Mouse (Mus musculus): ENCODE results near the gene Jchain. TPM values are rescaled to one million over a fixed set of nuclear protein-coding genes. Genes with fewer than 3 reads are reported as not detected.
"Not testable (repeated sequence)": the region's sequence is repeated elsewhere in the genome, so short reads cannot be mapped to it uniquely, and the experiment has no call there.

Gene Jchain
- polyA plus RNA-seq, 1 experiment from 2014 or later = 0.24 TPM

DNA sequence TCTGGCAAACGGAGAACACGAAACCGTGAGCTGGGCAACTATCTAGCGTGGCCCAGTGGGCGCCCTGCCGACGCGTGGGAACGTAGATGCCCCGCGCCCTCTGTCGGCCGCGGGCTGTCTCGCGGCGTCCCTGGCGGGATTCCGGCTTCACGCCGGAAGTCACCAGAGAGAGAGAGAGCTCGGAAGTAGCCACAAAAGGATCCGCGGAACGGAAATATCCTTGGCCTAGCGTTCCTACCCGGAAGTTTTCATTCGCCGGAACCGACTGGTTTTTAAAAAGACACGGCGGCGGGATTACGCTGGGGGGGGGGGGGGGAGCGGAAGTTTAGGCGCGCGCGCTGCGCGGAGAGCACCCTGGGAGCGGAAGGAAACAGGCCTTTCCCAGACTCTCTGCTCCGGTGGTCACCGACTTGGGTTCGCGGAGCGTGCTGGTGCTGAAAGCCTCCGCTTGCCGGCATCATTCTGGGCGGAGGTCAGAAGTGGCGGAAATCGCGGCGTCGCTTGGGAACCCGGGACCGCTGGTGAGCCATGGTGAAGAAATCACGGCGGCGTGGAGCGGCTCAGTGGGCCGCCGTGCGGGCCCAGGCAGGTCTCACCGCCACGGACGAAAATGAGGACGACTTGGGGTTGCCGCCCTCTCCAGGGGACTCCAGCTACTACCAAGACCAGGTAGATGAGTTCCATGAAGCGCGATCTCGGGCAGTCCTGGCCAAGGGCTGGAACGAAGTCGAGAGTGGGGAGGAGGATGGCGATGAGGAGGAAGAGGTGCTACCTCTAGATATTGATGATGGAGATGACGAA lies 26.6 kb upstream of the Jchain start, which contains the start of gene Utp3:
TSS of gene Utp3 (plus strand) at position 377 of the 801 bp plus-strand sequence.
- no peaks in the 10 kb centered on the region for H3K9me3 ChIP-seq
- peak; percentile 98 for ATAC-seq
- H3K36me3 ChIP-seq = peaks cover 4% of the 10 kb centered on the region; the same call in 1 of the 2 replicates
- under 1% methylated on average over 74 of the region's 76 CpGs for WGBS
- peak within 1 kb of the TSS; percentile 93 for H3K4me3 ChIP-seq (replicated peaks)
- H3K9ac ChIP-seq (replicated peaks) = peak within 1 kb of the TSS; percentile 91
- H3K4me2 ChIP-seq (replicated peaks) = peak within 1 kb of the TSS; percentile 97
- H3K4me1 ChIP-seq (replicated peaks) = peaks cover 26% of the 10 kb centered on the region
- H3K27me3 ChIP-seq = no peaks in the 10 kb centered on the region
- peak within 1 kb of the TSS; percentile 88 for H3K27ac ChIP-seq

DNA sequence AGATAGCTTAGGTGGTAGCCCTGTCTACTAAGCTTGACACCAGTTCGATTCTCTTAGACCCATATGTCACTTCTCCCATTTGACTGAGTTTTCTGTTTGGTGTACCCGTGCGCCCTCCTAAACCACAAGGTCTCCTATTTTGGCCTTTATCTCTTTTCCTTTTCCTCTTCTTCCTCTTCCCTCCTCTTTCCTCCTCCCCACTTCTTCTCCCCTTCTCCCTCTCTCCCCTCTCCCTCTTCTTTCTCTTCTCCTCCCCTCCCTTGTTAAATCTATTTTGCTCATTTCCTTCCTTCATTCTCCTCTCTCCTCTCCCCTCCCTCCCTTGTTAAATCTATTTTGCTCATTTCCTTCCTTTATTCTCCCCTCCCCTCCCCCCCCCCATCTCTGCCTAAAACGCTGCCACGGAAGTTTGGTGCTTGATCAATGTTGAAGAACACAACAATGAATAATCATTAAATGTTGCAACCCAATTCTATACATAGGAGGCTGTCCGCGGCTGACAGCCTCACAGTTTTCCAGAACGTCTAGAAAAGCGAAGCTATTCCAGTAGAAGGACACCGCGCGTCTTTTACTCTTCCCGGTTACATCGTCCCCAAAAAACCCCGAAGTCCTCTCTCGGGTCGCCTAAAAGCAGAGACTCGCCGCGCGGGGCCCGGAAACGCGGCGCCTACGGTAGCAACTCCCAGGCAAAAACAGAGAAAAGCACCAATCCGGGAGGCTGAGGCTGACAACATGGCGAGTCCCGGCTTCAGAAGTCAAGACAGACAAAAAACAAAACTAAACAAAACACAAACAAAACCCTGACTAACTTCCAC lies 25.8 kb upstream of the Jchain start:
- peak overlapping the region; percentile 93 for H3K4me3 ChIP-seq (replicated peaks)
- WGBS = 8% methylated on average over 29 of the region's 29 CpGs

DNA sequence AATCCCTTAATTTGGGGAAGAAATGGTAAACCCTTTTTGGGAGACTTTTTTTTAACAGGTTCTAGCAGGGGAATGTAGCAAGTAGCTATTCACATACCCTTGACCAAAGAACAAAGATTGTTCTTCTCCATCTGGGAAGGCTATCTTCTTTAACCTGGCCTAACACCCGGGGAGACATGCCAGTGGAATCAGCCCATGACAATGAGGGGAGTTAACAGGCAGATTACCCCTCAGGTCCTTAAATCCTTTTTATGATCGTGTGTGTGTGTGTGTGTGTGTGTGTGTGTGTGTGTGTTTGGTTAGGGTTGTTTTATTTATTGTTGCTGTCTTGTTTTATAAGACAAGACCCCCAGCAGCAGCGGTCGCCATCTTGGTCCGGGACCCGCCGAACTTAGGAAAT lies 17.8 kb upstream of the Jchain start:
- no peak overlapping the region for H3K4me3 ChIP-seq (replicated peaks)
- WGBS = 81% methylated on average over 7 of the region's 7 CpGs
- no peak overlapping the region for H3K27ac ChIP-seq
- no peak overlapping the region for H3K9ac ChIP-seq (replicated peaks)
- ATAC-seq = no peak
- H3K36me3 ChIP-seq = no peaks in the 10 kb centered on the region
- H3K4me1 ChIP-seq (replicated peaks) = no peaks in the 10 kb centered on the region
- H3K4me2 ChIP-seq (replicated peaks) = no peak overlapping the region
- H3K27me3 ChIP-seq = no peaks in the 10 kb centered on the region
- H3K9me3 ChIP-seq = no peaks in the 10 kb centered on the region

More for the DNA sequence above, 25.8 kb upstream of the Jchain start:
- peaks cover 26% of the 10 kb centered on the region for H3K4me1 ChIP-seq (replicated peaks)
- no peaks in the 10 kb centered on the region for H3K9me3 ChIP-seq
- H3K9ac ChIP-seq (replicated peaks) = peak overlapping the region; percentile 76
- peak overlapping the region; percentile 88 for H3K27ac ChIP-seq
- H3K36me3 ChIP-seq = peaks cover 4% of the 10 kb centered on the region; the same call in 1 of the 2 replicates
- H3K27me3 ChIP-seq = no peaks in the 10 kb centered on the region
- ATAC-seq = peak; percentile 32
- peak overlapping the region; percentile 65 for H3K4me2 ChIP-seq (replicated peaks)

DNA sequence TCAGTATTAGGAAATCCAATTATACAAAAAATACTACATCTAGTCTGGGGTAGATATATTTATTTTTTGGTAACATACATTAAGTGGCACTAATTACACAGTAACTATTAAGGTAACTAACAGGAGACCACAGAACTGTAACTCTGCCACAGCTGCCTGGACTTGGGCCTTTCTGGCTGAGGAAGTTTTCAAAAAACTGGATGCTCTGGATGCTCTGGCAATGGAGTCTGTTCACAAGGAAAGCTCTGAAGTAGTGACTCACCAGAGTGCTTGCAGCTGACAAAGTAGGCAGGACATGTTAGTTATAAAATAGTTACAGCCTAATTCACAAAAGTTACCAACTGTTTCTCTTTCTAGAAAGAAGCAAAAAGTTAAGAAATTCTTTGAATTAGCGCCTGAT lies 16.7 kb upstream of the Jchain start:
- H3K9ac ChIP-seq (replicated peaks); H3K36me3 ChIP-seq; ATAC-seq; H3K27ac ChIP-seq; H3K27me3 ChIP-seq; H3K9me3 ChIP-seq; H3K4me2 ChIP-seq (replicated peaks); H3K4me1 ChIP-seq (replicated peaks); H3K4me3 ChIP-seq (replicated peaks): not testable (repeated sequence)
- WGBS = 94% methylated on average over 1 of the region's 1 CpGs

DNA sequence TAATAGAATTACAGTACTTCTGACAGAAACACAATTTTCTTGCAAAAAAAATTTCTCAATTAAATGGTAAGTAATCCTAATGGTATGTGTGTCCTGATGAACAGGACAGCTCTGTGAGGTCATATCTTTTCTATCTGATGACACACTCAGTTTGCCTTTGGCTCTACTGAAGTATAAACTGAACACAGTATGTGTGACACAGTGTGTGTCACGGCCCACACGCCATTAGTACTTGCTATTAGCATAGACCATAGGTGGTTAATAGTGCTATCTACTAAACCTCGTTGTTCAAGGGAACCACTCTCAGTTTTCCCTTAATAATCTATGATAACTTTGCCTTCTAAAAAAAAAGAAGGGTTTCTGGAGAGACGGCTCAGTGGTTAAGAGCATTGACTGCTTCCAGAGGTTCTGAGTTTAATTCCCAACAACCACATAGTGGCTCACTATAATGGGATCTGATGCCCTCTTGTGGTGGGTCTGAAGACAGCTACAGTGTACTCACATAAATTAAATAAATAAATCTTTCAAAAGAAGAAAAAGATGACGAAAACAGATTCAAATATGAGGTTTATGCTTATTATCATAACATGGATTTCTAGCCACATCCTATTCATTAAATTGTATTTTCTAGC lies 15.1 kb upstream of the Jchain start:
- Histone ChIP-seq H3K4me2 (replicated peaks) (no peak overlapping the region), H3K4me1 (replicated peaks) (no peaks in the 10 kb centered on the region), H3K9me3 (no peaks in the 10 kb centered on the region), H3K27ac (no peak overlapping the region), H3K4me3 (replicated peaks) (no peak overlapping the region), H3K36me3 (no peaks in the 10 kb centered on the region), H3K9ac (replicated peaks) (no peak overlapping the region), H3K27me3 (no peaks in the 10 kb centered on the region)
- 70% methylated on average over 5 of the region's 5 CpGs for WGBS
- ATAC-seq = peak; percentile 80

DNA sequence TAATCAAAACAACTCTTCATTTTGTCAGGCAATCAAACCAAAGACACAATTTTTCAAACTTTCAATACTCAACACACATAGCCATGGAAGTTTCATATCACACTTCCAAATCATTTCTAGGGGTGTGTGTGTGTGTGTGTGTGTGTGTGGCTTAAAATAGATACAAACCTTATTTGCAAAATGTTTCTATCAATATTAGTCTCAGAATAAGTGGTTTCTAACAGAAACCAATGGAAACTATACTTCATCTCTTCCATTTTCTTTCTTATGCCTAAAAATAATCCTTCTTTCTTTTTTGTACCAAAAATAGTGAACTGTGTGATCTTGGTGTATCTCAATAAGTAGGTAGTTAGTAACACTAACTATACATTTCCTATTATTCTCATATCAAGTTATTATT lies 13.2 kb upstream of the Jchain start:
- ATAC-seq = no peak
- H3K27me3 ChIP-seq = no peaks in the 10 kb centered on the region

DNA sequence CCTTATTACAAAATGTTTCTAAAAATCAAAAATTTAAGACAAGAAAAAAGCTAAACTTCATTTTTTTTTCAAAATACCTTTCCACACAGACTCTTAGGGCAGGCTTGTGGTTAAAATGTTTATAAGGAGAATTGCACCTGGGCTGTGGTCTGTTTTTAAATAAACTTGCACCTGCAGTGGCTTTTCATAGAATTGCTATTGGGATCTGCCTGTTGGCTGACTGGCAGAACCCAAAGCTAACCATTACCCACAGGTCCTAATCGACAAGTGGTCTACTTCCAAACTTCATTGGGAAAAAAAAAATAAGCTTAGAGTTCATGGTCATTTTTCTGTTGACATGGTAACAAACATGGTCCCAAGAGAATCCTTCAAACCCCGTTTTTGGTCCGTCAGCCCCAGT lies 7.0 kb upstream of the Jchain start:
- Histone ChIP-seq H3K36me3 (no peaks in the 10 kb centered on the region), H3K27me3 (no peaks in the 10 kb centered on the region), H3K4me2 (replicated peaks) (no peak overlapping the region), H3K9me3 (no peaks in the 10 kb centered on the region), H3K4me1 (replicated peaks) (no peaks in the 10 kb centered on the region), H3K4me3 (replicated peaks) (no peak overlapping the region), H3K27ac (no peak overlapping the region), H3K9ac (replicated peaks) (no peak overlapping the region)
- WGBS = 72% methylated on average over 3 of the region's 3 CpGs
- no peak for ATAC-seq

More for the DNA sequence above, 13.2 kb upstream of the Jchain start:
- H3K27ac ChIP-seq = no peak overlapping the region
- no peaks in the 10 kb centered on the region for H3K9me3 ChIP-seq
- no peak overlapping the region for H3K9ac ChIP-seq (replicated peaks)
- no peak overlapping the region for H3K4me2 ChIP-seq (replicated peaks)
- H3K4me3 ChIP-seq (replicated peaks) = no peak overlapping the region
- no peaks in the 10 kb centered on the region for H3K4me1 ChIP-seq (replicated peaks)
- H3K36me3 ChIP-seq = no peaks in the 10 kb centered on the region

DNA sequence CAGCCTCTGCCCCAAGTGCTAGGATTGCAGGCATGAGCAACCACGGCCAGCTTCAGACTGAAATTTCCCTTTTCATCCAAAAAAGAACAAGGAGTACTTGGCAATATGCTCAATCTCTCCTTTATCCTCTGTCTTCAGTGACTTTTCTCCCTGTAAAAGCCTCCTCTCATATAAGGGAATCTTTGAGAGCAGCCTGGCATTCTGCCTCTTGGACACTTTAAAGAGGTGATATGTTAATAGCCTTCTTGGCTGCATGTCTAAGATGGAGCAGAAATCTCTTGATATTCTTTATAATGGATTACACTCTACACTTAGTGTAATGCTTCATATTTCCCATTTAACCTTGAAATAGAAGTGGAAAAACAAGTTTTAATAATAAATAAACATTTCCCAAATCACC lies 3.2 kb upstream of the Jchain start:
- no peak overlapping the region for H3K27ac ChIP-seq
- no peak overlapping the region for H3K9ac ChIP-seq (replicated peaks)
- H3K4me3 ChIP-seq (replicated peaks) = no peak overlapping the region
- no peaks in the 10 kb centered on the region for H3K36me3 ChIP-seq
- WGBS = 66% methylated on average over 1 of the region's 1 CpGs
- no peaks in the 10 kb centered on the region for H3K9me3 ChIP-seq
- no peaks in the 10 kb centered on the region for H3K27me3 ChIP-seq
- ATAC-seq = no peak
- no peaks in the 10 kb centered on the region for H3K4me1 ChIP-seq (replicated peaks)
- no peak overlapping the region for H3K4me2 ChIP-seq (replicated peaks)

DNA sequence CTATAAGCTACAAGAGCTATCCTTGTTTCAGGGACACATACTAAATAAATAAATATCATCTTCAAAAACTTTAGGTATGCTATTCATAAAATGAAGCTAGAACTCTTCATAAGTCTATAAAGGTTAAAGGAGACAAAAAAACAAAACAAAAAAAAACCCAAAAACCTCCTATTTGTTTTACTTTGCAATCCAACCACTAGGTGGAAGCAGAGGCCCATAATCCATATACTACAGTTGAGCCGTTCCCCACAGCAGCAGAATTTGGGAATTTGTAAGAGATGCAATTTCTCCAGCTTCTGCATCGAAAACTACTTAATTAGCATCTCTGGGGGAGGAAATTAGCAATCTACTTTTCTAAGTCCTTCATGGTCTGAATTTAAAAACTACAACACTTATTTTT lies 8.5 kb downstream of the Jchain start:
- ATAC-seq = 0 out of 2 replicates have a peak, but pooled peaks have one; percentile 37
- 6% methylated on average over 2 of the region's 2 CpGs for WGBS
- H3K4me2 ChIP-seq (replicated peaks) = no peak overlapping the region
- no peaks in the 10 kb centered on the region for H3K27me3 ChIP-seq
- no peak overlapping the region for H3K9ac ChIP-seq (replicated peaks)
- H3K4me3 ChIP-seq (replicated peaks) = no peak overlapping the region
- H3K4me1 ChIP-seq (replicated peaks) = no peaks in the 10 kb centered on the region
- no peak overlapping the region for H3K27ac ChIP-seq
- H3K9me3 ChIP-seq = no peaks in the 10 kb centered on the region
- no peaks in the 10 kb centered on the region for H3K36me3 ChIP-seq

DNA sequence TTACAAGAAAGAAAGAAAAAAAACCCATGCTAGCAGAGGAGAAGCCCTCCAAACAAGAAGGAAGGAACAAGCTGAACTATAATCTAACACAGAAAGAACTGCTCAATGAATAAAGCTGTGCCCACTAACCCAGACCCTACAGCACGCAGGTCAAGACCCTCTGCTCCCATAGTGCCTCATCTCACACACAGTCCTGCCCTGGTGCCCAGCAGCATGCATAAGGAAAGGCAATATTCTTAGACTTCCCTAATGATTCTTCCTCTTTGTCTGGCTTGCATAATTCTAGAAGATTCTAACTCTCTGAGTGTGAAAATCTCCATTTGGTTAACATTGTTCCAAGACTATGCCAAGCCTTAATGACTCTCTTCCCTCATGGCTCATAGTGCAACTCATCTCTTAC lies 18.7 kb downstream of the Jchain start:
- Histone ChIP-seq H3K4me2 (replicated peaks) (no peak overlapping the region), H3K9ac (replicated peaks) (no peak overlapping the region), H3K36me3 (no peaks in the 10 kb centered on the region), H3K27me3 (no peaks in the 10 kb centered on the region), H3K27ac (no peak overlapping the region), H3K4me3 (replicated peaks) (no peak overlapping the region), H3K9me3 (no peaks in the 10 kb centered on the region), H3K4me1 (replicated peaks) (no peaks in the 10 kb centered on the region)
- ATAC-seq = no peak
- WGBS = 77% methylated on average over 1 of the region's 1 CpGs

DNA sequence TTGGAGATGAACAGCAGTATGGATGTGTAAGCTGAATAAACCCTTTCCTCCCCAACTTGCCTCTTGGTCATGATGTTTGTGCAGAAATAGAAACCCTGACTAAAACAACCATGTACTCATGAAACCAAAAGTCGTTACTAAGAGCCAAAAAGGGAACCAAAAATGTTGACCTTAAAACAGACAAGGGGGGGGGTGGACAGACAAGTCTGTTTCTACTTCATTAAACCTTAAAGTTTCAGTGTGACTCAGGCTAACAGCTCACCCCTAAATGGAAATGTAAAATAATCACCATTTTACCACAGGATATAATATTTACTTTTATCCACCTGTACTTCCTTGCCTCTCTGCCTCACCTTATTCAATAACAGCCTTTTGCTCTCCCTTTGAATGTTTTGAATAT lies 19.1 kb downstream of the Jchain start:
- no peaks in the 10 kb centered on the region for H3K27me3 ChIP-seq
- H3K4me2 ChIP-seq (replicated peaks) = no peak overlapping the region
- H3K27ac ChIP-seq = no peak overlapping the region
- no peak overlapping the region for H3K9ac ChIP-seq (replicated peaks)
- H3K4me3 ChIP-seq (replicated peaks) = no peak overlapping the region
- H3K4me1 ChIP-seq (replicated peaks) = no peaks in the 10 kb centered on the region
- H3K36me3 ChIP-seq = no peaks in the 10 kb centered on the region
- H3K9me3 ChIP-seq = no peaks in the 10 kb centered on the region
- WGBS = 57% methylated on average over 1 of the region's 1 CpGs
- ATAC-seq = no peak

DNA sequence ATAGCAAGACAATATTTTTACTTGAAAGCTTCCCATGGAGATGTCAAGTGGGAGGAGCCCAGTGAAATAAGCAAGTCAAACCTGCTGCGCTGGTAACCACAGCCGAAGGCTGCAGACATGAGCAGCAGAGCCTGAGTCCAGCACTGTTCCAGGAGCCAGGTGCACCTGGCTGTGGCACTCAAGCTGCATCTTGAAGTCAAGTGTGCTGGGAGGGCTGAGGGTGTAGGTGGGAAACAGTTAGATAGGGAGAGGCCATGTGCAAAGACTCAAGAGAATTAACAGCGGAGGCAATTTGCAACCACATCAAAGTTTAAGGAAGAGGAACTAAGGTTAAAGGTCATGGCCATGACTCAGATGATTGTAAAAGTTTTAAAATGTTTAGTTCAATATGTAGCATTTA lies 27.9 kb downstream of the Jchain start:
- WGBS = over 99% methylated on average over 3 of the region's 3 CpGs
- ATAC-seq = no peak

More for the DNA sequence above, 27.9 kb downstream of the Jchain start:
- Histone ChIP-seq H3K9me3 (no peaks in the 10 kb centered on the region), H3K4me1 (replicated peaks) (no peaks in the 10 kb centered on the region), H3K4me2 (replicated peaks) (no peak overlapping the region), H3K9ac (replicated peaks) (no peak overlapping the region), H3K36me3 (no peaks in the 10 kb centered on the region), H3K27ac (no peak overlapping the region), H3K4me3 (replicated peaks) (no peak overlapping the region), H3K27me3 (no peaks in the 10 kb centered on the region)
